Mouse (Mus musculus): ENCODE measurements around the gene Bdp1. TPM values are rescaled to one million over a fixed set of nuclear protein-coding genes. Genes with fewer than 3 reads are reported as not detected.

The Bdp1 gene
- polyA plus RNA-seq, 1 experiment from 2014 or later = 26.4 TPM

GRCm38 (mm10) chr13:99979406-99979805 lies 124.5 kb downstream of the Bdp1 start:
- H3K27me3 ChIP-seq (ENCODE audit: low read depth, poor library complexity, severe bottlenecking) = no peaks in the 10 kb centered on the region
- WGBS = 70% methylated on average over 2 of the region's 2 CpGs
- peaks cover 7% of the 10 kb centered on the region; the same call in 1 of the 2 replicates for H3K4me1 ChIP-seq
- no peak overlapping the region for H3K4me3 ChIP-seq
- H3K36me3 ChIP-seq = 0 out of 2 replicates have a peak, but pooled peaks cover 3% of the 10 kb centered on the region
- H3K27ac ChIP-seq (replicated peaks) = no peak overlapping the region
- no peaks in the 10 kb centered on the region for H3K9me3 ChIP-seq (replicated peaks)
- DNase-seq (ENCODE audit: low spot score) = no peak

- Histone ChIP-seq H3K9me3 (replicated peaks) (no peaks in the 10 kb centered on the region), H3K27ac (replicated peaks) (no peak overlapping the region), H3K4me3 (no peak overlapping the region), H3K36me3 (peaks cover 14% of the 10 kb centered on the region), H3K27me3 (ENCODE audit: low read depth, poor library complexity, severe bottlenecking) (no peaks in the 10 kb centered on the region), H3K4me1 (no peaks in the 10 kb centered on the region)
- WGBS = 93% methylated on average over 5 of the region's 5 CpGs
- no peak for DNase-seq (ENCODE audit: low spot score)
Measured at GRCm38 (mm10) chr13:99970089-99970488, 133.8 kb downstream of the Bdp1 start.

Other genes with a start within 250 kb of the Bdp1 start
- 5.1 and 13.5 TPM in 2 replicates for gene Cartpt, start 203.0 kb downstream of the Bdp1 start, polyA plus RNA-seq (2016; fragmentation: Nextera tagmentation; extraction: Ambion mirVana)
- gene Mccc2, start 88.4 kb downstream of the Bdp1 start, polyA plus RNA-seq (2016; fragmentation: Nextera tagmentation; extraction: Ambion mirVana) = 35.3 and 36.7 TPM in 2 replicates
- 145 and 172 TPM in 2 replicates for gene Serf1, start 3.9 kb upstream of the Bdp1 start, polyA plus RNA-seq (2016; fragmentation: Nextera tagmentation; extraction: Ambion mirVana)
- 85.9 and 86.4 TPM in 2 replicates for gene Smn1, start 20.8 kb upstream of the Bdp1 start, polyA plus RNA-seq (2016; fragmentation: Nextera tagmentation; extraction: Ambion mirVana)
- 0.11 and 0.16 TPM in 2 replicates for gene Naip2, start 98.0 kb upstream of the Bdp1 start, polyA plus RNA-seq (2016; fragmentation: Nextera tagmentation; extraction: Ambion mirVana)
- gene Naip5, start 142.3 kb upstream of the Bdp1 start, polyA plus RNA-seq (2016; fragmentation: Nextera tagmentation; extraction: Ambion mirVana) = 0.07 TPM in 2 replicates
- 0.02 TPM in 1 of 2 replicates, not detected in the other for gene Naip6, start 213.6 kb upstream of the Bdp1 start, polyA plus RNA-seq (2016; fragmentation: Nextera tagmentation; extraction: Ambion mirVana)